Mouse (Mus musculus) lung, embryonic 14.5 days (tissue): ENCODE measurements around the gene Rps27l. TPM values are rescaled to one million over a fixed set of nuclear protein-coding genes. Genes with fewer than 3 reads are reported as not detected.

ENCODE experiments used
- ATAC-seq: fragments of 200-750 bp; cut with Nextera tagmentation; 2 replicates; pipeline ENCODE4 v1.8.0; 2017; ENCODE audit warnings: mild to moderate bottlenecking, moderate TSS enrichment, moderate library complexity; ENCODE audit not compliant: insufficient read depth
- DNase-seq: peaks from one replicate; pipeline ENCODE4 v3.0.0-alpha.2; 2015
- H3K27ac ChIP-seq: fragments of 300-500 bp; sonication (generic); 2 replicates; pipeline ENCODE4 v1.5.1; 2014; ENCODE audit warnings: low read depth, mild to moderate bottlenecking, moderate library complexity
- H3K27me3 ChIP-seq: fragments of 300-500 bp; sonication (generic); 2 replicates; pipeline ENCODE4 v1.6.1; 2014; ENCODE audit warnings: low read length, control low read depth; ENCODE audit not compliant: insufficient read depth
- H3K36me3 ChIP-seq: fragments of 300-500 bp; sonication (generic); 2 replicates; pipeline ENCODE4 v1.6.1; 2014; ENCODE audit warnings: control low read depth; ENCODE audit not compliant: insufficient read depth
- H3K4me1 ChIP-seq: fragments of 300-500 bp; sonication (generic); 2 replicates; pipeline ENCODE4 v1.6.1; 2014; ENCODE audit warnings: antibody characterized with exemption, control low read depth; ENCODE audit not compliant: insufficient read depth
- H3K4me2 ChIP-seq: fragments of 300-500 bp; sonication (generic); 2 replicates; pipeline ENCODE4 v1.6.1; 2014; ENCODE audit warnings: mild to moderate bottlenecking
- H3K4me3 ChIP-seq: fragments of 300-500 bp; sonication (generic); 2 replicates; pipeline ENCODE4 v1.5.1; 2014; ENCODE audit warnings: low read depth, low read length
- H3K9ac ChIP-seq: fragments of 300-500 bp; sonication (generic); 2 replicates; pipeline ENCODE4 v1.6.1; 2014
- H3K9me3 ChIP-seq: fragments of 300-500 bp; sonication (generic); 2 replicates; pipeline ENCODE4 v1.6.1; 2016; ENCODE audit warnings: low read depth, low read length, control low read depth
- CTCF ChIP-seq: IDR thresholded peaks from 2 replicates; pipeline ENCODE4 v1.5.1; 2016; ENCODE audit warnings: antibody characterized with exemption, low read depth
- WGBS: fragments of 180-500 bp; shearing (Covaris S2); extraction: QIAGEN DNeasy Blood & Tissue Kit; methylation state at CpG from one replicate; pipeline ENCODE4 v1.1.7; 2014; 5-methylcytosine and 5-hydroxymethylcytosine counted together
- polyA plus RNA-seq: library from polyadenylated mRNA; unstranded; fragments of >200 nt; fragmentation: Nextera tagmentation; extraction: Ambion mirVana; gene quantifications from 2 replicates; pipeline ENCODE4 v1.2.1, GENCODE M21; 2014

Gene Rps27l
- polyA plus RNA-seq, 1 experiment from 2014 or later, result 656 TPM

GRCm38 (mm10) chr9:66920488-66921279, 25.2 kb upstream of the Rps27l start:
- Histone ChIP-seq H3K27ac (no peak overlapping the region), H3K9me3 (no peaks in the 10 kb centered on the region), H3K4me1 (peaks cover 11% of the 10 kb centered on the region), H3K36me3 (no peaks in the 10 kb centered on the region), H3K4me2 (peak overlapping the region; percentile 84), H3K27me3 (no peaks in the 10 kb centered on the region), H3K9ac (no peak overlapping the region), H3K4me3 (0 out of 2 replicates have a peak overlapping the region, but pooled peaks have one; percentile 72)
- no peak; the same call in 1 of the 2 replicates for TF ChIP-seq CTCF
- WGBS, result 8% methylated on average over 6 of the region's 6 CpGs
- ATAC-seq (no peak), DNase-seq (no peak)

GRCm38 (mm10) chr9:66922076-66922475, 23.8 kb upstream of the Rps27l start:
- H3K36me3 ChIP-seq, result no peaks in the 10 kb centered on the region
- TF ChIP-seq CTCF, result 0 out of 2 replicates have a peak, but pooled peaks have one; percentile 7
- H3K4me2 ChIP-seq, result no peak overlapping the region
- H3K4me3 ChIP-seq, result no peak overlapping the region
- no peaks in the 10 kb centered on the region for H3K9me3 ChIP-seq
- H3K4me1 ChIP-seq, result peaks cover 11% of the 10 kb centered on the region; the same call in 1 of the 2 replicates
- ATAC-seq, result no peak
- no peak for DNase-seq
- no peaks in the 10 kb centered on the region for H3K27me3 ChIP-seq
- H3K9ac ChIP-seq, result no peak overlapping the region
- 98% methylated on average over 1 of the region's 1 CpGs for WGBS
- no peak overlapping the region for H3K27ac ChIP-seq

- no peaks in the 10 kb centered on the region for H3K9me3 ChIP-seq
- H3K4me3 ChIP-seq, result no peak overlapping the region
- no peak overlapping the region for H3K27ac ChIP-seq
- no peak overlapping the region for H3K4me2 ChIP-seq
- no peaks in the 10 kb centered on the region for H3K36me3 ChIP-seq
- H3K9ac ChIP-seq, result no peak overlapping the region
- H3K27me3 ChIP-seq, result no peaks in the 10 kb centered on the region
- DNase-seq (no peak), ATAC-seq (no peak)
- H3K4me1 ChIP-seq, result no peaks in the 10 kb centered on the region
- no peak for TF ChIP-seq CTCF
- WGBS, result 70% methylated on average over 3 of the region's 3 CpGs
These were observed 20.0 kb upstream of the Rps27l start for GRCm38 (mm10) chr9:66925853-66926252.

DNA sequence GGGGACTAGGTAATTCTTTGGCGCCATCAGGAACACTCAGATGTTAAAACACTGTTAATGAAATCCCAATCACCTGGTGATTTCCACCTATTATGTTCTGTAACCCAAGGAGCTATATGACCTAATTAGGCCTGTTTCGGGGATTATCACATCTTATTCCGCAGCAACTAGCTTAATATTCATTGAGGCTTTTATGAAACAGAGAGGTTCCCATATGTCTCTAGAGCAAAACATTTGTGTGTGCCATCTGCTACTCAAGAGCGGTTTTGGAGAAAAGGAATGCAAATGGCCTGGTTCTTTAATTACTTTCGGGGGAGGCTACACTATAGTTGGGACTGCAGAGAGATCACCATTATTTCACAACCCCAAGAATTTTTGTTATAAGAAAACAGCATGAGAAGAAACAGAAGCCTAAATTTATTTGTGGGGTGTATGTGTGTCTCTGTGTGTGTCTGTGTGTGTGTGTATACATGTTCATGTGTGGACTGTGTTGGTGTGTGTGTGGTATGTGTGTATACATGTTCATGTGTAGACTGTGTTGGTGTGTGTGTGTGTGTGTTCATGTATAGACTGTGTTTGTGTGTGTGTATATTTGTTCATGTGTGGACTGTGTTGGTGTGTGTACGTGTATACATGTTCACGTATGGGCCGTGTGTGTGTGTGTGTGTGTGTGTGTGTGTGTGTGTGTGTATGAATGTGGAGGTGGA, 18.0 kb upstream of the Rps27l start:
- Histone ChIP-seq H3K4me2 (no peak overlapping the region), H3K27ac (no peak overlapping the region), H3K27me3 (no peaks in the 10 kb centered on the region), H3K4me1 (no peaks in the 10 kb centered on the region), H3K9me3 (no peaks in the 10 kb centered on the region), H3K4me3 (no peak overlapping the region), H3K9ac (no peak overlapping the region), H3K36me3 (no peaks in the 10 kb centered on the region)
- DNase-seq, result no peak
- TF ChIP-seq CTCF, result no peak
- 92% methylated on average over 8 of the region's 8 CpGs for WGBS
- no peak for ATAC-seq

- DNase-seq (no peak), ATAC-seq (no peak)
- H3K9ac ChIP-seq, result no peak overlapping the region
- WGBS, result 40% methylated on average over 7 of the region's 7 CpGs
- no peak overlapping the region for H3K4me3 ChIP-seq
- no peaks in the 10 kb centered on the region for H3K36me3 ChIP-seq
- no peak overlapping the region for H3K4me2 ChIP-seq
- H3K9me3 ChIP-seq, result no peaks in the 10 kb centered on the region
- no peak for TF ChIP-seq CTCF
- H3K27ac ChIP-seq, result no peak overlapping the region
- H3K4me1 ChIP-seq, result no peaks in the 10 kb centered on the region
- no peaks in the 10 kb centered on the region for H3K27me3 ChIP-seq
These were observed 15.5 kb upstream of the Rps27l start for GRCm38 (mm10) chr9:66930351-66930750.

DNA sequence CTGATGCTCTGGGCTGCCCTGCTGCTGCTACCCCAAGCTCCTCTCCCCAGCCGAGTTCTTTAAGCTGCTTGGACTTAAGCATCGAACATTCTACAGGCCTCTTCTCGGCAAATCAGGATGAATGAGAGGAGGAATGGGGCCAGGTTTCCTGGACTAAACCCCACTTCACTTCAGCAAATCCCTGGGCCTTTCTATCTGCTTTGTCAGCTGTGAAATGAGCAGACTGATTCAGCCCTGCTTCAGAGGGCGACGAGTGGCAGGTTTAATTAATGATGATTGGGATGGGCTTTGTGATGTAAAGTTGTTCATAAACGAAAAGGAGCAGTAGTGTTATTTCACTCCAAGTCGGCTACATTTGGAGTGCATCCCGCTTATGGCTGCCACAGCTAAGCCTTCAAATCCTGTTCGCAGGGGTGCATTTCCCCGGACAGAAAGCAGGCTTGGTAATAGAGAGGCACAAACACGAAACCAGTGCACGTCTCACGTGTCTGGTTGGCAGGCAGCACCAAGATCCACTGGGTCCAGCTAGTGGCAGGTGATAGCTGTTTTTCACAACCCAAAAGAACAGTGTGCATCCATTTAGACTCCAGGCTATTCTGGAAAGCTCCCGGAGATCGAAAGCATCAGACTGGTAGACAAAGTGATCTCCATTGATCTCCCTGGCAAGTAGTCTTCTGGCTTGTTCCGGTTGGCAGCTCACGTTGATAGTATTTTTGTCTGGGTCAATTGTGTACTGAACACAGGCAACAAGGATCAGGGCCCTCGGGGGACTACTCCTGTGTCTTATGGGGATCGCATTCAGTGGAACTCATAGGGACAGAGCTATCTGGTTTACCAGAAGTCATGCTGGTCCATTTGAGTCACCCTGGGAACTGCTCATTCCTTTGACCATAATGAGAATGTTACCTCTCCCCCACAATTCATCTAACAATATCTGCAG, 11.7 kb upstream of the Rps27l start:
- no peak overlapping the region for H3K27ac ChIP-seq
- H3K9ac ChIP-seq, result no peak overlapping the region
- no peak for TF ChIP-seq CTCF
- H3K4me3 ChIP-seq, result no peak overlapping the region
- H3K36me3 ChIP-seq, result no peaks in the 10 kb centered on the region
- ATAC-seq, result no peak
- H3K9me3 ChIP-seq, result no peaks in the 10 kb centered on the region
- no peaks in the 10 kb centered on the region for H3K4me1 ChIP-seq
- DNase-seq, result no peak
- 76% methylated on average over 19 of the region's 19 CpGs for WGBS
- H3K27me3 ChIP-seq, result no peaks in the 10 kb centered on the region
- H3K4me2 ChIP-seq, result no peak overlapping the region

- peak; percentile 55 for DNase-seq
- ATAC-seq, result no peak
- 53% methylated on average over 8 of the region's 8 CpGs for WGBS
These were observed 8.4 kb upstream of the Rps27l start for GRCm38 (mm10) chr9:66937507-66937906.

More at GRCm38 (mm10) chr9:66937507-66937906, 8.4 kb upstream of the Rps27l start:
- Histone ChIP-seq H3K9me3 (no peaks in the 10 kb centered on the region), H3K4me1 (no peaks in the 10 kb centered on the region), H3K4me2 (no peak overlapping the region), H3K27me3 (no peaks in the 10 kb centered on the region), H3K36me3 (no peaks in the 10 kb centered on the region), H3K27ac (no peak overlapping the region), H3K9ac (no peak overlapping the region), H3K4me3 (no peak overlapping the region)
- no peak for TF ChIP-seq CTCF
